Mouse (Mus musculus) embryonic stem cell, embryonic (primary cell): ENCODE data around the gene Psmd13.

Source experiments
- CTCF ChIA-PET, 4 experiments: fragments of 300-600 bp in 2 of 4; fragments of 350-600 bp in 2 of 4; sonication (Branson Sonifier 250); formaldehyde crosslinking; loops; one replicate each; lab custom pipeline; 2022; ENCODE audit warnings: inconsistent platforms in 2 of 4; lab: Charles Lee
- POLR2A ChIA-PET, 4 experiments: fragments of 300-600 bp in 2 of 4; fragments of 350-600 bp in 2 of 4; sonication (Branson Sonifier 250); formaldehyde crosslinking; loops; one replicate each; lab custom pipeline; 2022; ENCODE audit warnings: antibody characterized with exemption in 4 of 4, inconsistent platforms in 1 of 4; lab: Charles Lee

Psmd13 gene

DNA sequence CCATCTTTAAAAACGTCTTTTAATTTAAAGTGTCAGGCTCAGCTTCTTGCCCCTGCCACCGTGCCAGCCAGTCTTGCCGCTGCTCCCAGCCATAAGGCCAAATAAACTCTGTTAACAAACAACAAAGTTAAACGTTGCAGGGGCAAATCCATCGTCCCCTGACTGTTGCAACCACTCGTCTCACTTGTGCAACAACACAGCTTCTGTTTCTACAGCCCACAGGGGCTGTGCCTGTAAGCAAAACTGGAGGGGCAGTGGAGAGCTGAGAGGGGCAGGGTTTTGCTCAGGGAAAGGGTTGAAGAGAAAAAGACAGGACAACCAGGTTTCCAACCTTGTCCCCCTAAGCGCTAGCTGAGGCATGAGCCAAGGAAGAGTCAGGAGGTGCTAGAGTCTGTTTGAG lies 26.4 kb downstream of the Psmd13 start:
- ChIA-PET POLR2A (interaction anchor here in 3 of 4 experiments (0.7 to 3.2 kb wide), 43 partner anchors 9 to 828 kb away, joined by 3 to 30 read pairs (median 5); partner anchors contain the start of genes Gm45785 (in 2 of the 3), Pgghg (in 2 of the 3), Ric8a (in 2 of the 3) and Bet1l (in 1 of the 3)), CTCF (interaction anchor here (0.6 to 3.9 kb wide), 67 partner anchors 9 to 1187 kb away, joined by 3 to 48 read pairs (median 5); partner anchors contain the start of genes Hras (in 2 of the 4), Lrrc56 (in 2 of the 4), Nlrp6 (in 2 of the 4) and Pgghg (in 2 of the 4))

DNA sequence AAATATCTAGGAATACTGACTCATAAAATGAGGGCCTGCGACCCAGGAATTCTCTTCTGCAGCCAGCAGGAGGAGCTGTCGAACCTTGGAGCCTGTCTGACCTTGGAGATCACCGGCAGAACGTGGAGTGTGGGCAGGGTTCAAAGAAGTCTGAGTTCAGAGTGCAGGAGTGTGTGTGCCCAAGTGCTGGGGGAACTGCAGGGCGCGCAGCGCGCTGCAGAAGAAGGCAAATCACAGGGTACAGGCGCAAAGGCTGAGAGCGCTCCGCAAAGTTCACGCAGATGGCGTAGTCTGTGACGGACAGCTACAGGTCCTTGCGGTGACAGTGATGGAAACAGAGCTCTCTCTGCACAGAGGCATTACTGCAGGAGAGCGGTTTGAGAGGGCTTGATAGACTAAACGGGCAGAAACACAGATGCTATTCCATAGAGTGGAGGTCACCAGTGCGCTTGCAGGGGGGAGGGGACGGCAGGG lies 26.9 kb downstream of the Psmd13 start:
- CTCF ChIA-PET: interaction anchor here (0.5 to 3.9 kb wide), 78 partner anchors 10 to 1187 kb away, joined by 3 to 48 read pairs (median 4); partner anchors contain the start of genes Pgghg (in 3 of the 4), Hras (in 2 of the 4), Lrrc56 (in 2 of the 4) and Nlrp6 (in 2 of the 4)
- POLR2A ChIA-PET: interaction anchor here (0.7 to 3.2 kb wide), 58 partner anchors 9 to 829 kb away, joined by 3 to 30 read pairs (median 4); partner anchors contain the start of genes Pgghg (in 3 of the 4), Gm45785 (in 2 of the 4), Ric8a (in 2 of the 4) and Bet1l (in 1 of the 4)

DNA sequence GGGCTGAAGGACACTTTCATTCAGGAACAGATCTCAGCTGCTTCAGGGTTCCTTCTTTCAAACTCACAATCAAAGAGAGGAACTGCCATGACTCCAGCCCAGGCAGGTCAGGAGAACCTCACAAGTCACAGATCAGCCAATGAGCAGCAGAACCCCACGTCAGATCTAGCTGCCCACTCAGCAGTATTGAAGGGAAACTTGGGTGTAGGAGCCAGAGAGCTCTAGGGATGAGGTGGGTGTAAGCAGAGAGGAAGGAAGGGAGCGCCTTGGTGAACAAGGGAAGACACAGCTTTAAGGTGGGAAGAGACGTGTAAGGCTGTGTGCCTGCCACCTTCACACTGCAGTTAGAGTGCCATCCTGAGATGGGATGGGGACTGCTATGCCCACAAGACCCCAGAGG lies 30.5 kb downstream of the Psmd13 start:
- POLR2A ChIA-PET: interaction anchor here in 3 of 4 experiments (0.5 to 1.8 kb wide), 9 partner anchors 9 to 468 kb away, joined by 3 to 11 read pairs (median 3); partner anchors contain the start of genes Bet1l (in 1 of the 3) and Ric8a (in 1 of the 3)
- CTCF ChIA-PET: interaction anchor here in 3 of 4 experiments (0.6 to 2.2 kb wide), 9 partner anchors 9 to 264 kb away, joined by 3 to 9 read pairs (median 3); partner anchors contain the start of gene Pgghg (in 1 of the 3)

DNA sequence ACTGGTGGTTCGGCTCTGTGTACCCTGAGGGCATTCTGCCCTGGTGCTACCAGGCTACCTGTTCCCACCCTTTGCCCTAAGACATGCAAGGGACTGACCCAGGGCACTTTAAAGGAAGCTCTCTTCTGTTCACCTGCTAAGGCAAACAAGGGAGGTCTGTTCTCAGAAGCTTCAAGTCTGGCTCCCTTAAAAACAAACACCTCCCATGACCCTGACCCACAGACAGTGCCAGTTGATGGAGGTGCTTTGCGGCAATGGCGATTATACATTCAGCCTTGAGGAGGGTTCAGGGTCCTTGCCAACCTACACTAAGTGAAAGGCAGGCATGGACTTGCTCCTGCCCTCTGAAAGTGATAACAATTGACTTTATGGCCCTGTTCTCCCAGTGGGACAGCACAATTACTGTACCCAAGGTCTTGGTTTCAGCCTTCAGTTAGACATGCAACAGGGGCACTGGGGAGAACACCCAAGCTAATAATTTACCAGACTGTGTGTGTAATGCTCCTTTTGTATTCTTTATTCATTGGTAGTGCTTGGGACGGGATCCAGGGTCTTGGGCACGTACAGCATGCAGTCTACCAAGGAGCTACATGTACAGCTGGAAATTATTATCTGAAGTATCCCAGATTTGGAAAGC lies 31.2 kb downstream of the Psmd13 start:
- ChIA-PET POLR2A (interaction anchor here in 2 of 4 experiments (0.7 to 1.8 kb wide), 11 partner anchors 9 to 255 kb away, joined by 3 to 11 read pairs (median 3); partner anchors contain the start of genes Bet1l (in 1 of the 2) and Ric8a (in 1 of the 2)), CTCF (interaction anchor here in 3 of 4 experiments (0.5 to 2.2 kb wide), 9 partner anchors 10 to 1685 kb away, joined by 3 to 9 read pairs (median 3); partner anchors contain the start of genes Odf3 (in 1 of the 3) and Pgghg (in 1 of the 3))

DNA sequence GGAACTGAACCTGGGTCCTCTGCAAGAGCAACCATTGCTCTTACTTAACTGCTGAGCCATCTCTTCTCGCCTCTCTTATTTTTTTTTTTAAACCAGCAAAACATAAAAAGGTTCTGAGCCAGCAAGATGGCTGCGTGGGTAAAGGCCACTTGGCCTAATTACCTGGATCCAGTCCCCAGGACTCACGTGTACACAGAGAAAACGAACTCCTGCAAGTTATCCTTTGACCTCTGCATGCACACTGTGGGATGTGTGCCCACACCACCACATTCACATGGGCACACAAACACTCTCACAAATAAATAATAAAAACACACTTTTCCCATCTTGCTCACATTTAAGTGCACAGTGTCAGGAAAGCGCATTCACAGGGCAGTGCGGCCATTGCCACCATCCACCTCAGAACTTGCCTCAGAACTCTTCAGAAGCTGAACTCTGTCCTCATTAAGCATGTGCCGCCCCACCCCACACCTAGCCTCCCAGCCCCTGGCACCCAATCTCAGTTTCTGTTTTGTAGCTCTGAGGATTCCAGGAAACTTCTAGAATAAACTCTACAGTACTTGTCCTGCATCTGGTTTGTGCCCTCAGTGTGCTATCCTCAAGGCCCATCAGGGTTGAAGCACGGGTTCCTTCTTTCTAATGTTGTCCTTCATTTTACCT lies 32.4 kb downstream of the Psmd13 start:
- ChIA-PET POLR2A (interaction anchor here in 1 of 4 experiments (0.5 to 1.2 kb wide), 2 partner anchors 7 to 789 kb away, joined by 3 read pairs; no protein-coding TSS in a partner anchor), CTCF (interaction anchor here in 2 of 4 experiments (0.6 to 2.2 kb wide), 2 partner anchors 27 to 135 kb away, joined by 4 to 6 read pairs; no protein-coding TSS in a partner anchor)

DNA sequence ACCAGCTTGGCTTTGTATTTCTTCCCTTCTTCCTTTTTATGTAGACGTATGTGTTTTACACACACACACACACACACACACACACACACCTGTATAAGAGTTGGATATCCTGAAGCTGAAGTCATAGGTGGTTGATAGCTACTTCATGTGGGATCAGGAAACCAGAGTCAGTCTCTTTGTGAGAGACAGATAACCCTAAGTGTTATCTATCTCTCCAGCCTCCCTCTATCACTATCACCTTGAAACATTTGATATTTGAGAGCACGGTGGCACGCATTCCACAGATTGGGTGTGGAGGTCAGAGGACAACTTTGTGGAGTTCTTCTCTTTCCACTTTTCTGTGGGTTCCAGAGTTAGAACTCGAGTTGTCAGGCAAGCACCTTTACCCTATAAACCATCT lies 38.1 kb downstream of the Psmd13 start:
- ChIA-PET CTCF (interaction anchor here in 3 of 4 experiments (0.7 to 4.4 kb wide), 3 partner anchors 11 to 12 kb away, joined by 3 to 37 read pairs (median 5); no protein-coding TSS in a partner anchor), POLR2A (no interaction called here)

DNA sequence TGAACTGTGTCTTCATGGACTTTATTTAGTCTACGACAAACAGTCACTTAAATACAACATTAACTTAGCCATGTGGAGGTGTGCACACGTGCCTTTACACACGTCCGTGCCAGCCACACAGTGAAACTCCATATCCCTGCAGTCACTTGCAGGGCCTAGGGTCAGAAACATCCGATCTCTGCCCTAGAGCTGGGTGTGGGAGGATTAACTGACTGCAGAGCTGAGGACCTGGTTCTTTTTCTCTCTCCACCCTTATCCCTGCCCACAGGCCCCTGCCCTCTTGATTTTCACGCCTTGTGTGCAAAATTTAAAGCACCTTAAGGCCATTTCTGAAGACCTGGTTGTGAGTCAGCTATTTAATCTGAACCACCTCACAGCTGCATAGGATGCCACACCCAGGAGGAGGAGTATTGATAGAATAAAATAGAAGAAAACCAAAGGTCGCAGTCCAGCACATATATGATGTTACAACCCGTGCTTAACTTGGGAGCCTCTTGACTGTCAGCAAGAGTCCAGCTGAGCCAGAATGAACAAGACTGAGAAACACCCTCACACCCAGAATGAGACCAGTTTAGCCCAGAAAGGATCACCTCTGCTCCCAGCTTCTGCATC lies 38.8 kb downstream of the Psmd13 start, which contains the start of gene Nlrp6:
Gene Nlrp6 (plus strand): TSS at position 485 of the 612 bp plus-strand sequence.
- ChIA-PET CTCF (interaction anchor here in 2 of 4 experiments (0.7 to 4.4 kb wide), 4 partner anchors 12 to 22 kb away, joined by 3 to 37 read pairs (median 13); no protein-coding TSS in a partner anchor), POLR2A (interaction anchor here in 2 of 4 experiments (0.9 to 3.6 kb wide), 5 partner anchors 12 to 128 kb away, joined by 3 to 30 read pairs (median 5); partner anchors contain the start of gene Pgghg (in 1 of the 2))

DNA sequence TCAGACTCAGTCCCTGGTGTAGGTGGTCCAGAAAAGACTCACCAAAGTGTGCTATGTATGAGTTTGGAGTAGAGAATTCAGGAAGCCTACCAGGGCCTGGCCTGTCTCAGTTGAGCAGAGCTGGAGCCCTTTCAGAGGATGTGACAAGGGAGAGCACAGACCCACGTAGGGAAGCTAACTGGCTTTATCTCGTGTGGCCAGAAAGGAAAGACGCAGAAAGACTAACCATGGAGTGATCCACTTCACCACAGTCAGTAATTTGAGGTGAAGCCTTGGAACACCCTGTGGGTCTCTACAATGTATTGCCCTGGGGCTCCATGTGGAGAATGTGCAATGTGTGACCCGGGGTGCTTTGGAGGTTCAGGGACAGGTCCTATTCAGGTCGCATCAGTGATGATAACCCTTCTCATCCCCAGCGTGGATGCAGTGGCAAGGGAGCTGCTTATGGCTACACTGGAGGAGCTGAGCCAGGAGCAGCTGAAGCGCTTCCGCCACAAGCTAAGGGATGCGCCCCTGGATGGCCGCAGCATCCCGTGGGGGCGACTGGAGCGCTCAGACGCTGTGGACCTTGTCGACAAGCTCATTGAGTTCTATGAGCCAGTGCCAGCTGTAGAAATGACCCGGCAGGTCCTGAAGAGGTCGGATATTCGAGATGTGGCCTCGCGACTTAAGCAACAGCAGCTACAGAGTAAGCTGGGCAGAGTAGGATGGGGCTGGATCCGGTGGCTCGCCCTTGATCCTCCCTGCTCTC lies 39.6 kb downstream of the Psmd13 start:
- ChIA-PET POLR2A (interaction anchor here in 3 of 4 experiments (0.6 to 3.8 kb wide), 29 partner anchors 8 to 272 kb away, joined by 3 to 30 read pairs (median 4); partner anchors contain the start of genes Pgghg (in 2 of the 3), Gm17387 (in 1 of the 3), Gm45717 (in 1 of the 3) and Hras (in 1 of the 3)), CTCF (interaction anchor here (0.9 to 4.4 kb wide), 10 partner anchors 13 to 952 kb away, joined by 3 to 37 read pairs (median 7); partner anchors contain the start of gene Pgghg (in 2 of the 4))

DNA sequence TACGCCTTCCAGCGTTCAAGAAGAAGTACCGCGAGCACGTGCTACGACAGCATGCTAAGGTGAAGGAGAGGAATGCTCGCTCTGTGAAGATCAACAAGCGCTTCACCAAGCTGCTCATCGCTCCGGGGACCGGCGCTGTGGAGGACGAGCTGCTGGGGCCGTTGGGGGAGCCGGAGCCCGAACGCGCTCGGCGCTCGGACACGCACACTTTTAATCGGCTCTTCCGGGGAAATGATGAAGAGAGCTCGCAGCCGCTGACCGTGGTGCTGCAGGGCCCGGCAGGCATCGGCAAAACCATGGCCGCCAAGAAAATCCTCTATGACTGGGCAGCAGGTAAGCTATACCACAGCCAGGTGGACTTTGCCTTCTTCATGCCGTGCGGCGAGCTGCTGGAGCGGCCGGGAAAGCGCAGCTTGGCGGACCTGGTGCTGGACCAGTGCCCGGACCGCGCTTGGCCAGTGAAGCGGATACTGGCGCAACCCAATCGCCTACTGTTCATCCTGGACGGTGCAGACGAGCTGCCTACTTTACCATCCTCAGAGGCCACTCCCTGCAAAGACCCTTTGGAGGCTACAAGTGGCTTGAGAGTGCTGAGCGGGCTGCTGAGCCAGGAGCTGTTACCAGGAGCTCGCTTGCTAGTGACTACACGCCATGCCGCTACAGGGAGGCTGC lies 40.8 kb downstream of the Psmd13 start:
- CTCF ChIA-PET: interaction anchor here (0.6 to 4.4 kb wide), 19 partner anchors 14 to 953 kb away, joined by 3 to 37 read pairs (median 4); partner anchors contain the start of genes Pgghg (in 3 of the 4), Bet1l (in 1 of the 4) and Scgb1c1 (in 1 of the 4)
- POLR2A ChIA-PET: interaction anchor here (0.7 to 3.8 kb wide), 40 partner anchors 10 to 293 kb away, joined by 3 to 30 read pairs (median 4); partner anchors contain the start of genes Pgghg (in 2 of the 4), Rassf7 (in 2 of the 4), Gm17387 (in 1 of the 4) and Gm45717 (in 1 of the 4)

DNA sequence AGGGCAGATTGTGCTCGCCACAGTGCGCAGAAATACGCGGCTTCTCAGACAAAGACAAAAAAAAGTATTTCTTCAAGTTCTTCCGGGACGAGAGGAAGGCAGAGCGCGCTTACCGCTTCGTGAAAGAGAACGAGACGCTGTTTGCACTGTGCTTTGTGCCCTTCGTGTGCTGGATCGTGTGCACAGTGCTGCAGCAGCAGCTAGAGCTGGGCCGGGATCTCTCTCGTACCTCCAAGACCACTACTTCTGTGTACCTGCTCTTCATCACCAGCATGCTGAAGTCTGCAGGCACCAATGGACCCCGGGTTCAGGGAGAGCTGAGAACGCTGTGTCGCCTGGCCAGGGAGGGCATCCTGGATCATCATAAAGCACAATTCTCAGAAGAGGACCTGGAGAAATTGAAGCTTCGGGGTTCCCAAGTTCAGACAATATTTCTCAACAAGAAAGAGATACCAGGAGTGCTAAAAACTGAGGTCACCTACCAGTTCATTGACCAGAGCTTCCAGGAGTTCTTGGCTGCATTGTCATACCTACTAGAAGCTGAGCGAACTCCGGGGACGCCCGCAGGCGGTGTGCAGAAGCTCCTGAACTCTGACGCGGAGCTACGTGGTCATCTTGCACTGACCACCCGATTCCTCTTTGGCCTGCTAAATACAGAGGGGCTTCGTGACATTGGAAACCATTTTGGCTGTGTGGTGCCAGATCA lies 41.5 kb downstream of the Psmd13 start:
- ChIA-PET CTCF (interaction anchor here (0.6 to 4.4 kb wide), 21 partner anchors 11 to 472 kb away, joined by 3 to 37 read pairs (median 4); partner anchors contain the start of genes Pgghg (in 3 of the 4), Bet1l (in 1 of the 4) and Scgb1c1 (in 1 of the 4)), POLR2A (interaction anchor here (0.5 to 3.8 kb wide), 37 partner anchors 10 to 469 kb away, joined by 3 to 30 read pairs (median 5); partner anchors contain the start of genes Pgghg (in 2 of the 4), Rassf7 (in 2 of the 4), Ifitm1 (in 1 of the 4) and Rnh1 (in 1 of the 4))

DNA sequence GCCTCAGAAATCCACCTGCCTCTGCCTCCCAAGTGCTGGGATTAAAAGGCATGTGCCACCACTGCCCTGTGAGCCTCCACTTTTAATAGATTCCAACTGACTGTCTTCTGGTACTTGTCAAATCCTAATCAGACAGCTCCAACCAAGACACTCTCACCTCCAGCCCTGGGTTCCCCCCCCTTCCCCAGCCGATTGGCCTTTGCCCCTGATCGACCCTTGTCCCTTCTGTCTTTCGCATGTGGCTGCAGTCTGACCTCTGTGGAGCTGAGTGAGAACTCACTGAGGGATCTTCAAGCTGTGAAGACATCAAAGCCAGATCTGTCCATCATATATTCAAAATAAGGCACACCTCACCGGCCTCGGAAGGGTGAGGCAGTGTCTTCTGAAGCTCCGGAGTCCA lies 45.4 kb downstream of the Psmd13 start:
- CTCF ChIA-PET: interaction anchor here in 2 of 4 experiments (0.7 to 1.5 kb wide), 2 partner anchors 11 to 24 kb away, joined by 3 to 4 read pairs; no protein-coding TSS in a partner anchor
- POLR2A ChIA-PET: interaction anchor here in 2 of 4 experiments (1.6 to 1.9 kb wide), 2 partner anchors 11 to 15 kb away, joined by 4 to 9 read pairs; no protein-coding TSS in a partner anchor

DNA sequence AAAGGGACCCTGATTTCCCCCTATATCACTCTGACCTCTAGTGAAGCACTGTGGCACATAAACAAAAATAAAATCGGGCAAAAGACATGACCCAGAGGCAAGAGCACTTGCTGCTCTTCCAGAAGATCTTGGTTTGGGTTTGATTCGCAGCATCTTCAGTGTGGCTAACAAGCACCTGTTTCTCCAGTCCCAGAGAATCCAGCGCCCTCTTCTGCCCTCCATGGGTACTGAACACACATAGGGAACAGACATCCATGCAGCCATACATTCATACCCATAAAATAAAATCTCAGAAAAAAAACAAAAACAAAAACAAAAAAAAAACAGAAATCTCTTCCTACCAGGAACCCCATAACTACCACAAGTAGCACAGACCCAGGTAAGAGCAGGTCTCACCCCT lies 56.7 kb downstream of the Psmd13 start:
- ChIA-PET CTCF (interaction anchor here (0.6 to 2.8 kb wide), 12 partner anchors 11 to 238 kb away, joined by 3 to 12 read pairs (median 4); partner anchors contain the start of gene Scgb1c1 (in 1 of the 4)), POLR2A (interaction anchor here in 3 of 4 experiments (0.7 to 2.9 kb wide), 14 partner anchors 9 to 101 kb away, joined by 3 to 14 read pairs (median 6); no protein-coding TSS in a partner anchor)

DNA sequence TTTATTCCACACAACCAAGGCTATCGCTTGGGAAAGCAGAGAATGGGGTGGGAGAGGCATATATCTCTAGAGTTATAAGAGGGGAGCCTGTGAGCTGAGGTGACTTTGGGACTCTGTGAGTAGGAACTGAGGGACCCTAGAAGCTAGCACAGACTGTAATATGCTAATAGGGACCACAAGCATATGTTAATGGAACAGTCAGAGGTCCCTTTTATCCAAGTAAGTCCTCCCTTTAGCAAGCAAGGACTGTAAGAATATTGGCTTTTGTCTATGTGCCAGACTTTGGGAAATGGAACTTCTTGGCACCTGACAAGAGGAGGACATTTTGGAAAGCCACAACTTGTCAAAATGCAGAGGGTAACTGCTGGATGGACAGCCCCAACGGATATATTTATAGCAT lies 57.1 kb downstream of the Psmd13 start:
- ChIA-PET CTCF (interaction anchor here (0.6 to 2.8 kb wide), 10 partner anchors 13 to 238 kb away, joined by 3 to 12 read pairs (median 4); partner anchors contain the start of gene Scgb1c1 (in 1 of the 4)), POLR2A (interaction anchor here in 3 of 4 experiments (0.6 to 2.9 kb wide), 19 partner anchors 11 to 601 kb away, joined by 3 to 14 read pairs (median 5); partner anchors contain the start of gene Ifitm5 (in 1 of the 3))

DNA sequence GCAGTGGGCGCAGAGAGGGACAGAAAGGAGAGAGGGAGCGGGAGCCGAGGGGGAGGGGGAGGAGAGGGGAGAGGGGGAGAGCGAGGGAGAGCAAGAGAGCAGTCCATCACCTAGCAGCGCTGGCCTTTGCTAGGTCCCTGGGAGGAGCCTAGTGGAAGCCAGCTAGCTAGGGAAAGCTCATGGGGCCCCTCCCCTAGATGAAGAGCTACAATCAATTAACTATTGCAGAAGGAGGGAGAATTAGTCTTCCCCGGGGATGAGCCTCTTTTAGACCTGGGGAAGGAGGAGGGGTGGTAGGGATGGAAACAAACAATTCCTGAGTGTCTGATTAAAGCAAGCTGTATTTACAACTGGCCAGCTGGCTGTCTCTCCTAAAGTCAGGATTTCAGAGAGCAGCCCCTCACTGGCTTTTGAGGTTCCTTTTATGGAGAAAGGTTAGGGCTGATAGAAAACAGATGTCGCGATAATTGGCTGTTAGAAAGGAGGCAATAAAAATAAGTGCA lies 58.0 kb downstream of the Psmd13 start:
- ChIA-PET POLR2A (interaction anchor here in 3 of 4 experiments (0.6 to 2.6 kb wide), 18 partner anchors 11 to 1872 kb away, joined by 3 to 14 read pairs (median 4); partner anchors contain the start of gene Ifitm5 (in 1 of the 3)), CTCF (interaction anchor here in 3 of 4 experiments (0.6 to 2.8 kb wide), 12 partner anchors 17 to 538 kb away, joined by 3 to 12 read pairs (median 4); partner anchors contain the start of gene Scgb1c1 (in 1 of the 3))
